Mouse (Mus musculus) neural tube, embryonic 13.5 days (tissue): ENCODE measurements around the gene Rhbdl1. TPM values are rescaled to one million over a fixed set of nuclear protein-coding genes. Genes with fewer than 3 reads are reported as not detected.
A peak's percentile ranks its signal among the peaks of the same experiment; 100 is the strongest.

ENCODE experiments used
- ATAC-seq: fragments of 200-750 bp; cut with Nextera tagmentation; 2 replicates; pipeline ENCODE4 v1.8.0; 2017; ENCODE audit warnings: low read depth, mild to moderate bottlenecking, moderate TSS enrichment, moderate library complexity
- H3K27ac ChIP-seq: fragments of 300-500 bp; sonication (generic); replicated peaks from 2 replicates; pipeline ENCODE4 v1.5.1; 2015; ENCODE audit warnings: moderate library complexity, mild to moderate bottlenecking, inconsistent platforms
- H3K27me3 ChIP-seq: fragments of 300-500 bp; sonication (generic); 2 replicates; pipeline ENCODE4 v1.6.1; 2015; ENCODE audit warnings: mild to moderate bottlenecking, inconsistent platforms
- H3K36me3 ChIP-seq: fragments of 300-500 bp; sonication (generic); 2 replicates; pipeline ENCODE4 v1.6.1; 2015; ENCODE audit warnings: mild to moderate bottlenecking, inconsistent platforms
- H3K4me1 ChIP-seq: fragments of 300-500 bp; sonication (generic); replicated peaks from 2 replicates; pipeline ENCODE4 v1.6.1; 2015; ENCODE audit warnings: inconsistent platforms
- H3K4me2 ChIP-seq: fragments of 300-500 bp; sonication (generic); 2 replicates; pipeline ENCODE4 v1.6.1; 2015; ENCODE audit warnings: inconsistent platforms, mild to moderate bottlenecking, moderate library complexity
- H3K4me3 ChIP-seq: fragments of 300-500 bp; sonication (generic); 2 replicates; pipeline ENCODE4 v1.5.1; 2015; ENCODE audit warnings: mild to moderate bottlenecking, inconsistent platforms
- H3K9ac ChIP-seq: fragments of 300-500 bp; sonication (generic); 2 replicates; pipeline ENCODE4 v1.6.1; 2015; ENCODE audit warnings: moderate library complexity, mild to moderate bottlenecking, inconsistent platforms
- H3K9me3 ChIP-seq: fragments of 300-500 bp; sonication (generic); 2 replicates; pipeline ENCODE4 v1.6.1; 2016; ENCODE audit warnings: inconsistent platforms
- WGBS: fragments of 180-500 bp; shearing (Covaris S2); methylation state at CpG from one replicate; pipeline ENCODE4 v1.1.7; 2015; 5-methylcytosine and 5-hydroxymethylcytosine counted together
- polyA plus RNA-seq: library from polyadenylated mRNA; unstranded; fragments of >200 nt; fragmentation: Nextera tagmentation; extraction: Ambion mirVana; gene quantifications from 2 replicates; pipeline ENCODE4 v1.2.1, GENCODE M21; 2015

Rhbdl1 gene
- polyA plus RNA-seq, 1 experiment from 2014 or later: 18.9 TPM

- ATAC-seq: peak; percentile 88
- peak within 1 kb of the TSS; percentile 59 for H3K27ac ChIP-seq
These were observed 31.6 kb upstream of the Rhbdl1 start, which contains the start of gene Mcrip2 for GRCm38 (mm10) chr17:25868601-25869191. Gene Mcrip2, minus strand, starts transcription at chr17:25868764.

GRCm38 (mm10) chr17:25867836-25868600 lies 30.9 kb upstream of the Rhbdl1 start:
- peaks cover 14% of the 10 kb centered on the region for H3K4me1 ChIP-seq
- peak overlapping the region; percentile 98 for H3K4me2 ChIP-seq
- 0 out of 2 replicates have a peak overlapping the region, but pooled peaks have one; percentile 34 for H3K27ac ChIP-seq
- WGBS: 2% methylated on average over 40 of the region's 42 CpGs
- H3K9ac ChIP-seq: peak overlapping the region; percentile 80
- no peaks in the 10 kb centered on the region for H3K9me3 ChIP-seq
- peak; percentile 57 for ATAC-seq
- H3K36me3 ChIP-seq: no peaks in the 10 kb centered on the region
- no peaks in the 10 kb centered on the region for H3K27me3 ChIP-seq
- H3K4me3 ChIP-seq: peak overlapping the region; percentile 76

More at GRCm38 (mm10) chr17:25868601-25869191, 31.6 kb upstream of the Rhbdl1 start, which contains the start of gene Mcrip2:
- Histone ChIP-seq H3K36me3 (no peaks in the 10 kb centered on the region), H3K4me2 (peak within 1 kb of the TSS; percentile 98), H3K4me3 (peak within 1 kb of the TSS; percentile 76), H3K9ac (peak within 1 kb of the TSS; percentile 80), H3K27me3 (no peaks in the 10 kb centered on the region), H3K4me1 (peaks cover 15% of the 10 kb centered on the region), H3K9me3 (no peaks in the 10 kb centered on the region)
- under 1% methylated on average over 24 of the region's 24 CpGs for WGBS

- H3K27me3 ChIP-seq: no peaks in the 10 kb centered on the region
- H3K9ac ChIP-seq: peak overlapping the region; percentile 80
- H3K4me3 ChIP-seq: peak overlapping the region; percentile 76
- no peaks in the 10 kb centered on the region for H3K9me3 ChIP-seq
- peak overlapping the region; percentile 98 for H3K4me2 ChIP-seq
- peaks cover 14% of the 10 kb centered on the region for H3K4me1 ChIP-seq
- H3K27ac ChIP-seq: no peak overlapping the region
- ATAC-seq: no peak
- no peaks in the 10 kb centered on the region for H3K36me3 ChIP-seq
- WGBS: 8% methylated on average over 7 of the region's 7 CpGs
These were observed 30.4 kb upstream of the Rhbdl1 start for GRCm38 (mm10) chr17:25867509-25867835.

DNA sequence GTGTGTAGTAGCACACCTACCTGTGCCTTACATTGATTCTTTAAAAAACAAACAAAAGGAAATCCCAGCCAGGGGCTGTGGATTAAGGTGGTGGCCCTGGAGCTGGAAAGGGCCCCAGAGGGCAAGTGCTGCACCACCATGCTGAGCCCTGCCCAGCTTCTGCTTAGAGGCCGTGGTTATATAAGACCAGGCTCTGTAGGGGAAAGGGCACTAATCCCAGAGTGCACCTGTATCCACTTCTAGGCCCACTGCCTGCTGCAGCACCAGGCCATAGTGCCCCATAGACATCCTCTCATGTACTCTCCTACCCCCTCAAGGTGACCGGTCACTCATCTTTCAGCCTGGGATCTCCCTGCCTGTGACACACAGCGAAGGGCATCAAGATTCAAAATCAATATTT lies 29.1 kb upstream of the Rhbdl1 start:
- no peak overlapping the region for H3K9ac ChIP-seq
- H3K4me3 ChIP-seq: 0 out of 2 replicates have a peak overlapping the region, but pooled peaks have one; percentile 0
- H3K27ac ChIP-seq: no peak overlapping the region
- 97% methylated on average over 3 of the region's 3 CpGs for WGBS
- H3K4me1 ChIP-seq: peaks cover 22% of the 10 kb centered on the region
- no peaks in the 10 kb centered on the region for H3K27me3 ChIP-seq
- no peaks in the 10 kb centered on the region for H3K9me3 ChIP-seq
- no peak overlapping the region for H3K4me2 ChIP-seq
- no peaks in the 10 kb centered on the region for H3K36me3 ChIP-seq
- ATAC-seq: no peak

DNA sequence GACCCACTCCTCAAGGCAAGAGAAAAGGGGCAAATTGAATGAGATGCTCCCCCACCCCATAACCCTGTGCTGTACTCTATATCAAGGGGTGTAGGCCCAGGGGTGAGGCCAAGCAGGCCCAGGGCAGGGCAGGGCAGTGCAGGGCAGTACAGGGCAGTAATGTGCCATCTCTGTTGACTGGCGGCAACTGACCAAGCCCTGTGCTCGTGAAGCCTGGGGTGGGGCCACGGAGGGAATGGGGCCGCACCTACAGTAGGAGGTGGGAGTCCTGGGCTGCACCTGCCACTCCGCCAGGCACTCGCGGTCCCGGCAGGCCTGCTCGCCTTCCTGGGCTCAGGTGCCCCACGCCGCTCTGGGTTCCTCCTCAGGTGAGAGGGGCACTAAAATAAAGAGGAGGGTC lies 28.2 kb upstream of the Rhbdl1 start:
- no peak overlapping the region for H3K4me2 ChIP-seq
- whole genome bisulfite sequencing: 91% methylated on average over 11 of the region's 11 CpGs

DNA sequence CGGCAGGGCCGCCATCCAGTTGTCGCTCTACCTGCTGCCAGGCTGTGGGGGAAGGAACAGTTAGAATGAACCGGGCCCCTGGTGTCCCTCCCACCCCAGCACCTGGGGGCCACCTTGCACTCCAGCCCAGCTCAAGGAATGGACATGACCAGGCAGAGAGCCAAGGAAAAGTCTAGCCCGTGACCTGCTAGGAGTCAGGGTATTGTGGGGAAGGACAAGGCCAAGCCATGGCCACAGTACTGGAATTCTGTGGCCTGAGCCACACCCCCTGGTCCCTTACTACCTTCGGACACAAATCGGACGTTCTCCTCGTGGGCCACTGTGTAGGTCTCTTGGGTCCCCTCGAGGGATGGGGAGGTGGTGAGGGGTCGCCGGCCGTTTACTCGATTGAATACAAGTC lies 27.2 kb upstream of the Rhbdl1 start:
- WGBS: 92% methylated on average over 14 of the region's 14 CpGs
- H3K27me3 ChIP-seq: no peaks in the 10 kb centered on the region
- H3K4me1 ChIP-seq: peaks cover 33% of the 10 kb centered on the region
- no peak overlapping the region for H3K27ac ChIP-seq
- no peaks in the 10 kb centered on the region for H3K36me3 ChIP-seq
- H3K4me3 ChIP-seq: no peak overlapping the region
- ATAC-seq: no peak
- no peaks in the 10 kb centered on the region for H3K9me3 ChIP-seq
- no peak overlapping the region for H3K4me2 ChIP-seq
- no peak overlapping the region for H3K9ac ChIP-seq

More for the DNA sequence above, 28.2 kb upstream of the Rhbdl1 start:
- Histone ChIP-seq H3K4me1 (peaks cover 30% of the 10 kb centered on the region), H3K9ac (no peak overlapping the region), H3K4me3 (no peak overlapping the region), H3K27ac (no peak overlapping the region), H3K36me3 (no peaks in the 10 kb centered on the region), H3K27me3 (no peaks in the 10 kb centered on the region), H3K9me3 (no peaks in the 10 kb centered on the region)
- ATAC-seq: no peak

DNA sequence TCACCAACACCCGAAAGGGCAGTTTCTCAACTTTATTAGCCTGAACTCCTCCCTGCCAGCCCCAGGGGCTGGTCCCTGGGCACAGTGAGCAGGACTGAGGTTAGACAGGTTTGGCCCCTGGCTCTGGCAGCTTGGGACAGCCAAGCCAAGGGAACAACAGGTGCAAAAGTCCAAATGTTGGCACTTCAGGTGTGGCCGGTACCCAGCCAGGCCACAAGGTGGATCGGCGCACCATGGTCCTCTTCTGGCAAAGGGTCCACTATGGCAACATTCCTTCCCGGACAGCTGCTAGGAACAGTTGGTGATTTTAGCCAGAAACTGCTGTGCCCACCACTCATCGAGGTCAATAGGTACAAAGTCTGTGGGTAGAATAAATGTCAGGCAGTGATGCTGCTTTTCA lies 26.6 kb upstream of the Rhbdl1 start:
- peaks cover 28% of the 10 kb centered on the region for H3K4me1 ChIP-seq
- no peak overlapping the region for H3K9ac ChIP-seq
- H3K36me3 ChIP-seq: no peaks in the 10 kb centered on the region
- H3K9me3 ChIP-seq: no peaks in the 10 kb centered on the region
- no peak overlapping the region for H3K4me2 ChIP-seq
- H3K27ac ChIP-seq: no peak overlapping the region
- no peak overlapping the region for H3K4me3 ChIP-seq
- ATAC-seq: no peak
- WGBS: 92% methylated on average over 6 of the region's 6 CpGs
- H3K27me3 ChIP-seq: no peaks in the 10 kb centered on the region

- Histone ChIP-seq H3K4me2 (peak overlapping the region; percentile 88), H3K4me1 (peaks cover 19% of the 10 kb centered on the region), H3K4me3 (peak overlapping the region; percentile 68), H3K36me3 (no peaks in the 10 kb centered on the region), H3K27me3 (no peaks in the 10 kb centered on the region), H3K27ac (peak overlapping the region; percentile 90), H3K9me3 (no peaks in the 10 kb centered on the region), H3K9ac (peak overlapping the region; percentile 83)
- WGBS: 13% methylated on average over 6 of the region's 6 CpGs
- peak; percentile 1; the same call in 1 of the 2 replicates for ATAC-seq
These were observed 24.9 kb upstream of the Rhbdl1 start for GRCm38 (mm10) chr17:25861704-25862612.

DNA sequence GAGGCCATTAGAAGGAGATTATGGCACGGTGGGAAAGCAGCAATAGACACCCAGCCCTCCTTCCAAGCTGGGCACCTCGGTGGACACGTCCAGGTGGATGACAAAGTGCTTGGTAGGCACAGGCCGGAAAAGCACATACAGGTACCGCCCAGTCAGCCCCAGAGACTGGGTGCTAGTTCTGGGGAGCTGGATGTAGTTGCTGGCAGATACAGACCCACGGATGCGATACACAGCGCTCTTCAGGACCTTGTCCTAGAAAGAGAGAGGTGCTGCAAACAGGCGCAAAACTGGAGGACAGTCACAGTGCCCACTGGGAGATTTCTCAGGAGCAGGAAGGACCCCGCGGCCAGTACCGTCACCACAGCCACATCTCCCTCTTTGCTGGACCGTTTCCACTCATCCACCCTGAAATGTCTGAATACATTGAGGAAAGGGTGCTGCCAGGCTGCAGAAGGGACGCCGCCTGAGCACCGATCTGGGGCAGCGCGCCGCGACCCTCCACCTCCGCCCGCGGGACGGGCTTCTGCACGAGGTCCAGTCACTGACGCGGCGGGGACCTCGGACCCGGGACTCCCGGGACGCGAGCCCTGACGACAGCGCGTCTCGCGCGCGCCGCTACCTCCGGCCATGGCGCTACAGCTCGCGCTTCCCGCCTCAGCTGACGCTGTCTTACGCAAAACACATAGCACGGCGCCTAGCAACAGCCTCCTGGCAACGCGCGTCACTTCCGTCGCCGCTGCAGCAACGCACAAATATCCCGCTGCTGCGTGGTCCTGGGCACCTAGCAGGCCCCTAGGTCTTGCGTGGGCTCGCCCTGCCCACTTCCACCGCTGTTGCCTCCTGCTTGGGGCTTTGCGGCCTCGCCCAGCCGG lies 24.0 kb upstream of the Rhbdl1 start, which contains the start of gene Wdr90:
Wdr90 (minus strand) TSS at position 670 of the 872 bp plus-strand sequence.
- Histone ChIP-seq H3K27ac (peak within 1 kb of the TSS; percentile 90), H3K9ac (peak within 1 kb of the TSS; percentile 83), H3K27me3 (no peaks in the 10 kb centered on the region), H3K36me3 (no peaks in the 10 kb centered on the region), H3K4me3 (peak within 1 kb of the TSS; percentile 68), H3K9me3 (no peaks in the 10 kb centered on the region), H3K4me2 (peak within 1 kb of the TSS; percentile 88), H3K4me1 (peaks cover 19% of the 10 kb centered on the region)
- ATAC-seq: peak; percentile 94
- whole genome bisulfite sequencing: 4% methylated on average over 65 of the region's 65 CpGs

GRCm38 (mm10) chr17:25860229-25860628 lies 23.1 kb upstream of the Rhbdl1 start:
- no peak for ATAC-seq
- Histone ChIP-seq H3K4me3 (peak overlapping the region; percentile 68; the same call in 1 of the 2 replicates), H3K9me3 (no peaks in the 10 kb centered on the region), H3K4me2 (peak overlapping the region; percentile 88), H3K4me1 (peaks cover 19% of the 10 kb centered on the region), H3K27me3 (no peaks in the 10 kb centered on the region), H3K27ac (no peak overlapping the region), H3K9ac (peak overlapping the region; percentile 83), H3K36me3 (no peaks in the 10 kb centered on the region)
- 90% methylated on average over 6 of the region's 6 CpGs for WGBS

DNA sequence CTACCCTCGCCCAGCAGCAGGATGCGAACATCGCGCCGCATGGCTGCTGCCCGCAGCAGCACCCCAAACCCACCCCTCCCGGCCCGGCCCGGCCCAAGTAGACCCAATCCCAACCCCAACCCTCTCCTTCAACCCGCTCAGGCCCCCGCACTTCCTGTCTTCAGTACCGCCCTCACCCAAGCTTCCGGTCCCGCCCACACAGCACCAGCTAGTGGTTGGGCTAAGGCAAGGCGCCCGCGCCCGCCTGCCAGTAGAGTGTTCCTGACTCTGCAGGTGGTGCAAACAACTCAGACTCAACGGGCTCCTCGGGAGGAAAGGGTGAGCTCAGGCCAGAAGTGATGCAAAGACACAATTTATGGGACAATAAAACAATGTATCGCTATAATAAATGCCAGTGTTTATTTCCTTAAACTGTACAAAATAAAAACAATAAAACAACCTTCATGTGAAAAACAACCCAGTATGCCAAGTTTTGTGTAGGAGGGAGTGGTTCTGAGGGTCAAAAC lies 7.4 kb upstream of the Rhbdl1 start, which contains the start of gene Rhot2:
Rhot2 (minus strand) TSS at position 456 of the 506 bp plus-strand sequence.
- Histone ChIP-seq H3K9me3 (no peaks in the 10 kb centered on the region), H3K36me3 (peaks cover 68% of the 10 kb centered on the region), H3K4me3 (peak within 1 kb of the TSS; percentile 86), H3K9ac (peak within 1 kb of the TSS; percentile 86), H3K27me3 (no peaks in the 10 kb centered on the region), H3K4me2 (peak within 1 kb of the TSS; percentile 95), H3K4me1 (peaks cover 18% of the 10 kb centered on the region), H3K27ac (peak within 1 kb of the TSS; percentile 69)
- ATAC-seq: peak; percentile 94
- under 1% methylated on average over 21 of the region's 21 CpGs for WGBS
